Mouse (Mus musculus) embryo, embryonic 11 days (tissue): ENCODE results near the gene Os9.
A peak's percentile ranks its signal among the peaks of the same experiment; 100 is the strongest.
"Not testable (repeated sequence)": the region's sequence is repeated elsewhere in the genome, so short reads cannot be mapped to it uniquely, and the experiment has no call there.

Source experiments
- DNase-seq: peaks from one replicate; pipeline ENCODE4 v3.0.0-alpha.2; 2015

The Os9 gene

GRCm38 (mm10) chr10:127079665-127080391 is 41.1 kb downstream of the Os9 start:
- DNase-seq = peak; percentile 56

GRCm38 (mm10) chr10:127078677-127079575 is 42.0 kb downstream of the Os9 start:
- DNase-seq = peak; percentile 76

GRCm38 (mm10) chr10:127078001-127078676 is 42.8 kb downstream of the Os9 start:
- no peak for DNase-seq

- DNase-seq = no peak
Observed at GRCm38 (mm10) chr10:127077515-127077914, 43.4 kb downstream of the Os9 start.

- no peak for DNase-seq
Observed at GRCm38 (mm10) chr10:127076082-127076481, 44.8 kb downstream of the Os9 start.

- no peak for DNase-seq
Observed at GRCm38 (mm10) chr10:127075651-127076050, 45.3 kb downstream of the Os9 start.

GRCm38 (mm10) chr10:127075080-127075479 is 45.9 kb downstream of the Os9 start, which contains the start of gene Agap2:
Gene Agap2 (plus strand): TSS chr10:127075284.
- no peak for DNase-seq

- DNase-seq = no peak
Observed at GRCm38 (mm10) chr10:127073981-127074380, 47.0 kb downstream of the Os9 start.

- not testable (repeated sequence) for DNase-seq
Observed at GRCm38 (mm10) chr10:127072969-127073368, 48.0 kb downstream of the Os9 start.

- DNase-seq = not testable (repeated sequence)
Observed at GRCm38 (mm10) chr10:127072270-127072669, 48.7 kb downstream of the Os9 start.

GRCm38 (mm10) chr10:127071203-127071602 is 49.7 kb downstream of the Os9 start:
- DNase-seq = no peak

GRCm38 (mm10) chr10:127070190-127071121 is 50.5 kb downstream of the Os9 start, which contains the start of gene Tspan31:
Gene Tspan31 (minus strand): TSS chr10:127070264.
- peak; percentile 96 for DNase-seq

- peak; percentile 86 for DNase-seq
Observed at GRCm38 (mm10) chr10:127069281-127070189, 51.4 kb downstream of the Os9 start.

GRCm38 (mm10) chr10:127068360-127069038 is 52.4 kb downstream of the Os9 start:
- no peak for DNase-seq

GRCm38 (mm10) chr10:127066519-127067018 is 54.4 kb downstream of the Os9 start:
- no peak for DNase-seq

- DNase-seq = no peak
Observed at GRCm38 (mm10) chr10:127065981-127066380, 55.0 kb downstream of the Os9 start.

- DNase-seq = no peak
Observed at GRCm38 (mm10) chr10:127063913-127064870, 56.7 kb downstream of the Os9 start.

GRCm38 (mm10) chr10:127063239-127063872 is 57.6 kb downstream of the Os9 start, which contains the start of gene Cdk4:
Gene Cdk4 (plus strand): TSS chr10:127063534.
- peak; percentile 99 for DNase-seq
